Mouse (Mus musculus): ENCODE measurements around the gene Sigmar1. TPM values are rescaled to one million over a fixed set of nuclear protein-coding genes. Genes with fewer than 3 reads are reported as not detected.
"Not testable (repeated sequence)": the region's sequence is repeated elsewhere in the genome, so short reads cannot be mapped to it uniquely, and the experiment has no call there.

Gene Sigmar1
- polyA plus RNA-seq, 1 experiment from 2014 or later = 75.5 TPM

- H3K4me3 ChIP-seq; H3K9me3 ChIP-seq; H3K27me3 ChIP-seq; H3K36me3 ChIP-seq; H3K4me1 ChIP-seq; H3K4me2 ChIP-seq; ATAC-seq (ENCODE audit: borderline replicate concordance, extremely low read depth, low FRiP score, low TSS enrichment); H3K9ac ChIP-seq: not testable (repeated sequence)
- peak overlapping the region; percentile 70 for H3K27ac ChIP-seq
- WGBS = 27% methylated on average over 1 of the region's 1 CpGs
Measured at GRCm38 (mm10) chr4:41688562-41688961, 67.4 kb downstream of the Sigmar1 start.

Other genes starting within 250 kb of the Sigmar1 start
- 6.4 and 7.3 TPM in 2 replicates for gene 1110017D15Rik, start 238.8 kb downstream of the Sigmar1 start, polyA plus RNA-seq (2015; fragmentation: Nextera tagmentation; extraction: Ambion mirVana)
- gene Fam219a, start 186.6 kb downstream of the Sigmar1 start, polyA plus RNA-seq (2015; fragmentation: Nextera tagmentation; extraction: Ambion mirVana) = 2.0 and 2.2 TPM in 2 replicates
- 2.9 and 3.3 TPM in 2 replicates for gene Dnaic1, start 186.4 kb downstream of the Sigmar1 start, polyA plus RNA-seq (2015; fragmentation: Nextera tagmentation; extraction: Ambion mirVana)
- gene Enho, start 115.8 kb downstream of the Sigmar1 start, polyA plus RNA-seq (2015; fragmentation: Nextera tagmentation; extraction: Ambion mirVana) = 8.1 and 9.7 TPM in 2 replicates
- 7.8 TPM in 2 replicates for gene Cntfr, start 59.1 kb downstream of the Sigmar1 start, polyA plus RNA-seq (2015; fragmentation: Nextera tagmentation; extraction: Ambion mirVana)
- 131 and 136 TPM in 2 replicates for gene Il11ra1, start 56.2 kb downstream of the Sigmar1 start, polyA plus RNA-seq (2015; fragmentation: Nextera tagmentation; extraction: Ambion mirVana)
- 80.4 and 89.8 TPM in 2 replicates for gene Rpp25l, start 42.6 kb downstream of the Sigmar1 start, polyA plus RNA-seq (2015; fragmentation: Nextera tagmentation; extraction: Ambion mirVana)
- gene Dctn3, start 33.0 kb downstream of the Sigmar1 start, polyA plus RNA-seq (2015; fragmentation: Nextera tagmentation; extraction: Ambion mirVana) = 133 and 136 TPM in 2 replicates
- gene Arid3c, start 25.0 kb downstream of the Sigmar1 start, polyA plus RNA-seq (2015; fragmentation: Nextera tagmentation; extraction: Ambion mirVana) = not detected in 2 replicates
- 29.2 and 30.8 TPM in 2 replicates for gene Galt, start 929 bp downstream of the Sigmar1 start, polyA plus RNA-seq (2015; fragmentation: Nextera tagmentation; extraction: Ambion mirVana)
- gene Ccl27a, start 18.1 kb upstream of the Sigmar1 start, polyA plus RNA-seq (2015; fragmentation: Nextera tagmentation; extraction: Ambion mirVana) = 28.8 and 30.5 TPM in 2 replicates
- gene Gm21541, start 147.5 kb upstream of the Sigmar1 start, polyA plus RNA-seq (2015; fragmentation: Nextera tagmentation; extraction: Ambion mirVana) = 26.8 and 44.4 TPM in 2 replicates
- 1.7 TPM in 2 replicates for gene Gm20878, start 185.4 kb upstream of the Sigmar1 start, polyA plus RNA-seq (2015; fragmentation: Nextera tagmentation; extraction: Ambion mirVana)
- 0.06 and 0.11 TPM in 2 replicates for gene Fam205a4, start 209.9 kb upstream of the Sigmar1 start, polyA plus RNA-seq (2015; fragmentation: Nextera tagmentation; extraction: Ambion mirVana)

Data from lung, embryonic 15.5 days (tissue).